32 mouse cellular contexts compared by ENCODE assay signal in genomic region chr6:33960766-33961165, GRCm38 (mm10).
"Had no signal": no experiment of that assay in that cellular context is flagged by ENCODE, and none has a peak within 500 bp of the region (broad histone marks: within the 10 kb centered on the region; RNA-seq: fewer than 3 reads in every experiment).

No protein-coding gene starts in this region.

- H3K36me3 ChIP-seq: limb, embryonic 10.5 days; limb, embryonic 12.5 days; limb, embryonic 13.5 days; limb, embryonic 15.5 days; liver, embryonic 12.5 days; liver, embryonic 13.5 days; liver, embryonic 15.5 days; lung, embryonic 15.5 days; midbrain, embryonic 10.5 days; midbrain, embryonic 12.5 days; midbrain, embryonic 13.5 days; midbrain, embryonic 15.5 days; neural tube, embryonic 12.5 days had no signal

- H3K27ac ChIP-seq: limb, embryonic 10.5 days; limb, embryonic 12.5 days; limb, embryonic 13.5 days; limb, embryonic 15.5 days; liver, embryonic 12.5 days; liver, embryonic 13.5 days; liver, embryonic 14.5 days; liver, embryonic 15.5 days; lung, embryonic 15.5 days; macrophage; midbrain, embryonic 10.5 days; midbrain, embryonic 12.5 days; midbrain, embryonic 13.5 days; midbrain, embryonic 15.5 days; neural tube, embryonic 12.5 days had no signal

- H3K9ac ChIP-seq: limb, embryonic 12.5 days; limb, embryonic 13.5 days; limb, embryonic 15.5 days; liver, embryonic 12.5 days; liver, embryonic 13.5 days; liver, embryonic 14.5 days; liver, embryonic 15.5 days; liver, postnatal 0 days; lung, embryonic 14.5 days; lung, embryonic 15.5 days; midbrain, embryonic 12.5 days; midbrain, embryonic 13.5 days; midbrain, embryonic 15.5 days; neural tube, embryonic 12.5 days had no signal

- H3K27me3 ChIP-seq: limb, embryonic 12.5 days; limb, embryonic 13.5 days; limb, embryonic 15.5 days; liver, embryonic 12.5 days; liver, embryonic 13.5 days; liver, embryonic 15.5 days; lung, embryonic 15.5 days; megakaryocyte, embryonic 14.5 days; midbrain, embryonic 12.5 days; midbrain, embryonic 13.5 days; midbrain, embryonic 15.5 days; neural tube, embryonic 12.5 days had no signal

- H3K4me1 ChIP-seq: limb, embryonic 15.5 days; liver, embryonic 12.5 days; liver, embryonic 13.5 days; liver, embryonic 15.5 days; lung, embryonic 15.5 days had no signal

- ATAC-seq: liver, embryonic 12.5 days; liver, postnatal 0 days; lung, postnatal 0 days; midbrain, embryonic 13.5 days; midbrain, embryonic 15.5 days; midbrain, embryonic 16.5 days had no signal

- H3K4me2 ChIP-seq: limb, embryonic 12.5 days; limb, embryonic 13.5 days; limb, embryonic 15.5 days; liver, embryonic 11.5 days; liver, embryonic 12.5 days; liver, embryonic 13.5 days; liver, embryonic 15.5 days; lung, embryonic 14.5 days; lung, embryonic 15.5 days; midbrain, embryonic 11.5 days; midbrain, embryonic 12.5 days; midbrain, embryonic 13.5 days; midbrain, embryonic 15.5 days; neural tube, embryonic 12.5 days had no signal

- H3K4me3 ChIP-seq: limb, embryonic 10.5 days; limb, embryonic 12.5 days; limb, embryonic 13.5 days; limb, embryonic 15.5 days; liver, embryonic 12.5 days; liver, embryonic 13.5 days; liver, embryonic 15.5 days; lung, embryonic 15.5 days; megakaryocyte, embryonic 14.5 days; midbrain, embryonic 10.5 days; midbrain, embryonic 12.5 days; midbrain, embryonic 13.5 days; midbrain, embryonic 15.5 days; myocyte; neural tube, embryonic 12.5 days had no signal

- DNase-seq: left cerebral cortex, postnatal 4 days; liver; liver, embryonic 13.5 days; liver, postnatal 0 days; lung, adult 18-20 months; lung, adult 2 months; lung, embryonic 14.5 days; lung, postnatal 10 days; lung, postnatal 14 days; lung, postnatal 36 days; lung, postnatal 4 days; midbrain, embryonic 14.5 days had no signal

- H3K9me3 ChIP-seq: limb, embryonic 10.5 days; limb, embryonic 13.5 days; limb, embryonic 15.5 days; liver, embryonic 12.5 days; liver, embryonic 13.5 days; liver, embryonic 15.5 days; lung, embryonic 15.5 days; megakaryocyte, embryonic 14.5 days; midbrain, embryonic 10.5 days; midbrain, embryonic 12.5 days; midbrain, embryonic 13.5 days; midbrain, embryonic 15.5 days; neural tube, embryonic 12.5 days had no signal
